Mouse (Mus musculus): ENCODE results near the gene Cfap46.

GRCm38 (mm10) chr7:139556746-139557526 is 126.7 kb downstream of the Cfap46 start:
- TF ChIP-seq CTCF (IDR thresholded peaks at IDR 0.05) (no peak), EP300 (IDR thresholded peaks at IDR 0.05) (no peak)

All from lung, postnatal 0 days (tissue).